Mouse (Mus musculus) right cerebral cortex, postnatal 10 days (tissue): Measurements from ENCODE around the gene Gabarapl1.
"Not testable (repeated sequence)": the region's sequence is repeated elsewhere in the genome, so short reads cannot be mapped to it uniquely, and the experiment has no call there.

Experiments used
- DNase-seq, 2 experiments: peaks; one replicate each; pipeline ENCODE4 v3.0.0; 2021; ENCODE audit warnings: low spot score in 2 of 2

Gabarapl1 gene

GRCm38 (mm10) chr6:129532942-129533860 is at the start of gene Gabarapl1:
Gene Gabarapl1, plus strand, starts transcription at chr6:129533160.
- DNase-seq, result peak; percentile 87 to 89

- DNase-seq, result no peak
These were observed 38.0 kb upstream of the Gabarapl1 start for GRCm38 (mm10) chr6:129494924-129495323.

DNA sequence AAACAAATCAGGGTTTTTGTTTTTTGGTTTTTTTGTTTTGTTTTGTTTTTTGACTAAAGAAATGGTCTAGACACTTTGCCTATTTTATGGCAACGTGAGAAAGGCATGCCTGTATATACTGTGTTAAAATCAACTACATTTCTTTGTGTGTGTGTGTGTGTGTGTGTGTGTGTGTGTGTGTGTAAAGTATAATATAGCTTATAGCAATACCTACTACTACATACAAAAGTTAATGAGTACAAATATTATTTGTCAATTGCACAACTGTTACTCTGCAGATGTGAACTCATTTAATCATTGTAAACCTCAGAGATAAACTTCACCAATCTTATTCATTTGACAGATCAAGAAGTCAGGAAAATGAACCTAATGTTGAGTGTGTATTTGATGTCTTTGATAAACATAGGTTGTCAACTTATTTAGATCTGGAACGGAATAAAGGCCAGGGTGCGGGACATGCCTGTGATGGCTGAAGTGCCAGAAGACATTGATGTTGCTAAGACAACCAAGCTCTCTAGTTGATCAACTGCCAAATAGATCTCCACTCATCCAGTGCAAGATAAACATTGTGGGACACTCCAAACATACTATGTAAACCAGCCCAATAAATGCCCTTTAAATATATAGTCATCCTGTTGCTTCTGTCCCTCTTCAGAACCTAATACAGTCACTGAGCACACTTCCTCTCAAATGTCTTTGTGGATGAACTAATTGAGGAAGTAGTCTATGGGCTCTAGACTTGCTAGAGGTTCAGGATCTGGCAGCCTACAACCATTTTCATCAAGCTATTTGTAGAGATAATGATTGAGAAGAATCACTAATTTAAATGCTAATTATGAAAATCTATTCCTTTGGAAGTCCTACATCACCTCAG is 35.4 kb upstream of the Gabarapl1 start:
- no peak for DNase-seq

DNA sequence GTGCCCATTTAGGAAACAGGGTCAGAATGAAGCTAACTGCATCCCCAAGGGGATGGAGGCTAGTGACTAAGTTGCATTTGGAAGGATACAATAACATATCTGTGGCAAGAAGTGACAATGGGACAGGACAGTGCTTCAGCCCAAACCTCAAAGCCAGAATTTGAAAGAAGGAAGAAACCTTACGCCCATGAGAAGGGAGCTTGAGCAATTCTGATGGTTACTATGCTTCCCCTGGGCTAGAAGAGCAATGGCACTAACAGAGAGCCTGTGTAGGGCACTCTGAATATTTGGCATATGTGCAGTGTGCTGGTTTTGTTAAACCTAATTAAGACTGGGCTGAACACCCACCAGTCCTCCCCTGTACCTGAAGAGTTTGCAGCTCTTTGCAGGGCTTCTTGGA is 33.4 kb upstream of the Gabarapl1 start:
- DNase-seq, result not testable (repeated sequence)

DNA sequence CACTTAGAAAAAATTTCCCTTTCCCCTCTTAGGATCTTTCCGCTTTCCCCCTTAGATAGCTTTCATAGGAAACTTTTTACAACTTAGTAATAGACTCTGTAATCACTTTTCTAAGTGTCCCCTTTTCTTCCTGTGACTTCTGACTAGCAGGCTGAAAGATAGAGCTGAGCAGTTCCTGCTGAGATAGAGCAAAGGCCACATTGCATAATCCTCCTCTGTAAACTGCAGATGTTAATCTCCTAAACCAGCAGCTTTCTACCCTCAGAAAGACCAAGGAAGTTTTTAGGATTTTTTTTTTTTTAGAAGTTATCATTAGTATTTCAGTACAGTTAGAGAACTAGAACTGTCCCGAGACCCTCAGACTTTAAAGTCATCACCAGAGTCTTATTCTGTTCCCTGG is 29.5 kb upstream of the Gabarapl1 start:
- no peak for DNase-seq

- peak in 1 of 2 experiments; percentile 16 for DNase-seq
These were observed 25.9 kb upstream of the Gabarapl1 start, which contains the start of gene Olr1 for GRCm38 (mm10) chr6:129507024-129507423. Gene Olr1, minus strand, starts transcription at chr6:129507165.

DNA sequence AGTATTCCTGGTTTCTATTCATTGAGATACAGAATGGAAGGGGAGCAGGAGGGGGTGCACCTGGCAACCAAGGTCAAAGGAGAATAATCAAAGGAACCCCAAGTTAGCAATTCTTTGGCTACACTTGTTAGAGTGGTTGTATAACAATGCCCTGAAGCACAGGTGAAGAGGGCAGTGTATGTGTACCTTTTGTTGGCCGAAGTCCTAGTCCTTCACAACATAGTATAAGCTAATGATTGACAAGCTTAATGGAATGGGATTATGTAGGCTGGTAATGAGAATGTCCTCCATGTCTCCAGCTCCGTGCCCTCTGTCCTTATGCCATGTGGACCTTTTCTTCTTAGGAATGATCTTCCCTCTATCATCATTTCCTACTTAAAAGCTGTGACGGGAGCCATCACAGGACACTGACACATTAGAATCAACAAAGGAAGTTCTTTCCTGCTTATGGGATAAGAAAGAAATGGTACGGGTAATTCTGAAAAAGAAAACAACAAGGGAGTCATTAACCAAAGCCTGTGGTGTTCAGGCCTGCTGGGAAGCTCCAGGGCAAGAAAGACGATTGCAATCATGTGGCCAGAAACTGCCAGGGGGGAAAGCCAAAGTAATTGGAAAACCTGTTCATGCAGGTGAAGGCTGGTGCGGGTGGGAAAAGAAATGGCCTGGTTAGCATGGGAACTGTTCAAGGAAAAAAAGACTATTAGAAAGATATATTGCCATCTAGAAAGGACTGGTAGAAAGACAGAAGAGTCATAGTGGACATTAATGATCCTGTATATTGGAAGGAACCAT is 22.6 kb upstream of the Gabarapl1 start:
- no peak for DNase-seq

DNA sequence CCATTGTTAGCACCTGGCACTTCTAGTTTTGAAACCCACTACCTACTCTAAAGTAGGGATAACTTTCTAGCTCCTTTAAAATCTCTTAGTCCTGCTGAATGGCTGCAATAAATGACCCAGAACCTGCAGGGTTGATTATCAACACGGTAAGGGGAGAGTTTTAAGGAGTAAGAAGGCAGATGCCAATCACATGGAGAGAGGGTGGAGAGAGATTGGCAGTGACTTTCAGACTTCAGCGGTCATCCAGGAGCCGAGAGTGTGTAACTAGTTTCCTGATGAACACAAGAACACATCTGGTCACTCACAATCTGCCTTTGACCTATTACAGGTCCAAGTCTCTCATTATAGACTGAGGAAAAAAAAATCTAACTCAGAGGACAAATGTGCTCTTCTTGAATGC is 20.6 kb upstream of the Gabarapl1 start, which contains the start of gene Tmem52b:
Gene Tmem52b (plus strand): TSS at position 189 of the 400 bp plus-strand sequence.
- no peak for DNase-seq

GRCm38 (mm10) chr6:129512868-129513267 is 20.1 kb upstream of the Gabarapl1 start:
- DNase-seq, result no peak

DNA sequence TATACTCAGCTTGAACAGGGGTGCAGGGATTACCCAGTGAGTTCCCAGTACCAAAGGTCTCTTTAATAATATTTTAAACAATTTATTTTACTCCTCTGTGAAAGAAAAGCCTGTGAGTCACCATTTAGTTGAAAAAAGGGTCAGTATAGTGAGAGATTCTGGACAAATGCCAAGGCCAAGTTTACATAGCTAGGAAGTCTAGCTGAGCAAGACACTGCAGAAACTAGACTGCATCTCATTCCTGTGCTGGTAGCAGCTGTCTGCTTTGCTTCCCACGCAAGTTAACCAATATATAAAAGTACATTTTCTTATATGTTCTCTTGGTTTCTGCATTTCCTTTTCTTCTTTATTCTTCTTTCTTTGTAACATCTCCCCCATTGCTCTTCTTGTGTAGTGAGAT is 19.6 kb upstream of the Gabarapl1 start:
- DNase-seq, result no peak

GRCm38 (mm10) chr6:129514376-129514775 is 18.6 kb upstream of the Gabarapl1 start:
- DNase-seq, result no peak

DNA sequence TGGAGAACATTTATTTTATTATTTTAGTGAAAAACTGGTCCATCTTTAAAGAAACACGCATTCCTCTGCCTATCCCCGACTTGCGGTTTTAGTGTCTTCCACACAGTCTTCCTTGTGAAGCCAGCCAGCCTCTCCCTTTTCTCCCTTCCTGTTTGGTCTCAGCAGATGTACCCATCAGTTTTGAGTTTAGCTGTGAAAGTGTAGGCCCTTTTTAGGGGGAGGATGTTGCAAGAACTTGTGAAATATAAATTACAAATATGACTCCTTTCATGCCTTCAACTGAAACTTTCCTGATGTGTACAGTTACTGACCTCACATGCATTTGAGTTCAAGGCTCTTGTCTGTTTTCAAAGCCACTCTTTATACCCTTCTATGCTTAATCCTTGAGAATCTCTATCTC is 17.9 kb upstream of the Gabarapl1 start:
- DNase-seq, result no peak

GRCm38 (mm10) chr6:129516388-129516787 is 16.6 kb upstream of the Gabarapl1 start:
- no peak for DNase-seq

DNA sequence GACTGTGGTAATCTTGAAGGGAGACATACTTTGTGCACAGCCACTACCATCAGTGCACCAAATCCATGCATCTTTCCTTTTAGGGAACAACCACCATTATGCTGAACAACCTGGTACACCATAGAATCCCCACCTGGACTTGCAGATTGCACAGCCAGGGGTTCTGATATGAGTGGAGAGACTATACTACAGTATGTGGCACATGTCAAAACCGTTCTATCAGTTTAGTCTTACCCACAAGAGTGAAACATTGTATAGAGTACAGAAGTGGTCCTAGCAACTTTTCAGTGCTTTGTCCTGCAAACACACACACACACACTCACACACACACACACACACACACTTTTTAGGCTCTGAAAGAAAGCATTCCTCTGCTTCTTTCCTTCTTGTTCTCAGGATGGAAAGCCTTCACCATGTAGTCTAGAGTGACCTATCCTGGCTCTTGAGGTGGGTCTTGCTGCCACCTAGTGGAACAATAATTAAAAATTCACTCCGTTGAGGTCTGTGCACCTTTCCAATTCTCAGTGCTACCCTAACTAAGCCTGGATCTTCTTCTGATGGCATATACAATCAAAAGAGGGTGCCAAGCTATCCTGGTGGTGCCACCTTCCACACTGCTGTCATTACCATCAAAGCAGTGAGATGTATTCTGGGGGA is 15.1 kb upstream of the Gabarapl1 start:
- DNase-seq, result peak in 1 of 2 experiments; percentile 39

- DNase-seq, result no peak
These were observed 6.9 kb upstream of the Gabarapl1 start for GRCm38 (mm10) chr6:129526069-129526468.

DNA sequence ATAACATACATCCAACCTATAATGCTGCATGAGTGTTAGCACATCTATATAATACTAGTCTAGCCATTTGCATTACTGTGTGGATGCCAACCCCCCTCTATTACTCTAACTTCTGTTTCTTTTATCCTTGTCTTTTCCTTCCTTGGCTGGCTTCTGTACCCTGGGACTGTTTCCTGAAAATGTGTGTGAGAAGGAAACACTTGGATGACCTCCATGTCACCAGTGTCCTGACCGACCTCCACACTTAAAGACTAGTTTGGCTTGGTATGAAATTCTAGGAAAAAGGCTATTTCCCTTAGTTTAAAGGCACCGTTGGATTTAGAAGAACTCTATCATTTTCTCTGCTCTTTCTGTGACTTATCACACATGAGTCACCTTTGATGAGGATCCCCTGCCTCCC is 5.5 kb upstream of the Gabarapl1 start:
- no peak for DNase-seq

- DNase-seq, result no peak
These were observed 3.4 kb upstream of the Gabarapl1 start for GRCm38 (mm10) chr6:129529605-129530004.

DNA sequence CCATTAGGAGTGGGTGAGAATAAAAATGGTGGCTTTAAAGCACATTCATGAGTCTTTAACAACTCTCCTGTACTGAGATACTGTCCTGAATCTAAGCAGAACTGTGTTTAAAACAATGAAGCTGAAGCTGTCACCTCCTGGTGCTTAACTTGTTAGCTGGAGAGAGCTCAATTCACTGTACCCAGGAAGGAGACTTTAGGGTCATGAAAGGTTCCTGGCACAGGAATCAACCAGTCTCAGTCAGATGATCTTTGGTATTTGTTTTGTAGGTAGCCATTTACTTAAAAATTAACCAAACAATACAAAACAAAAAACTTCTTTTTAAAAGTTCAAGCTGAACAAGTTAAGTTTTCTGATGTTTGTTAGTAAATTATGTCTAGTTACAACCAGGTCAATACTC is 2.7 kb upstream of the Gabarapl1 start:
- no peak for DNase-seq

DNA sequence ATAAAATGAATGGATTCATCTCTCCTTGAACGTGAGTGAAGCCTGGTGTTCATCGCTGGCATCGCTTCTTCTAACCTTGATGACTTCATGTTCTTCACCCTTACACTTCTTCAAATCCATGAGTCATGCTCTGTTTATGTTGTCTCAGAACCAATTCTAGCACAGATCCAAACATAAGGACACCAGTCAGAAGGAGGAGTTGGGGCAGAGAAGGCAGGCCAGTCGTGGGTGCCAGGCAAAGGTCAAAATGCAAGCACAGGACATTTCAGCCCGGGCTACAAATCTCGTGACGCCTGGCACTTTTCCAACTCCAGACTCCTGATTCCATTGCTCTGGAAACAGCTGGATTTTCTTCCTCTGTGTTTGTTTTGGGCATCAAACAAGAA is 411 bp upstream of the Gabarapl1 start:
- DNase-seq, result peak; percentile 69 to 78

GRCm38 (mm10) chr6:129534057-129534456 is 1.1 kb downstream of the Gabarapl1 start:
- no peak for DNase-seq

DNA sequence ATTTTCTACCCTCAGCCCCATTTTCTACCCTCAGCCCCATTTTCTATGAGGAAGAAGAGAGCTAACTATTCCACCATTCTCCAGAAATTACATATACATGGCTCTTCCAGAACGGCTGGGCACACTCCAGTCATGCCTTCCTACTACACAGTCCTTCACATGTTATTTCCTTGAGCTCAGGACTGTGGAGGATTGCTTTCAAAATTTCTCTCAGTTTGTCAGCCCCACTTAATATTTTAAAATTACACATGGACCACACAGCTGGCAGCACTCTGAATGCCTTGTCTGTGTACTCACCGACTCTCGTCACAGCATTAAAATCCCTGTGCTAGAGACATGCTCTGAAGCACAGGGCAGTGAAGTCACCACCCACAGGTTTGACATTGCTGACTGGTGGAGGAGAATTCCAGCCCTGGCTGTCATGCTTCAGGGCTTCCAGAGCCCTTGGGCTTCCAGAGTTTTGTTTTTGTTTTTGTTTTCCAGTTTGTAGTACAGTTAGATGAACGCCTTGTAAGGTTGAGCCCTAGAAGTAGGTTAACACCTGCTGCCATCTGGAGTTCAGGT is 1.7 kb downstream of the Gabarapl1 start:
- DNase-seq, result no peak
